Mouse (Mus musculus) forebrain, embryonic 14.5 days (tissue): Measurements from ENCODE around the gene Nabp1. TPM values are rescaled to one million over a fixed set of nuclear protein-coding genes. Genes with fewer than 3 reads are reported as not detected.

ENCODE experiments used
- ATAC-seq: fragments of 200-750 bp; cut with Nextera tagmentation; 2 replicates; pipeline ENCODE4 v1.8.0; 2017; ENCODE audit warnings: mild to moderate bottlenecking, moderate library complexity
- DNase-seq: peaks from one replicate; pipeline ENCODE4 v3.0.0-alpha.2; 2015; ENCODE audit warnings: low spot score
- H3K27ac ChIP-seq: fragments of 300-500 bp; sonication (generic); 2 replicates; pipeline ENCODE4 v1.5.1; 2014; ENCODE audit warnings: low read depth, mild to moderate bottlenecking, control low read depth, low read length, moderate library complexity
- H3K27me3 ChIP-seq: fragments of 300-500 bp; sonication (generic); replicated peaks from 2 replicates; pipeline ENCODE4 v1.6.1; 2014; ENCODE audit warnings: low read length, control low read depth, mixed read lengths; ENCODE audit not compliant: control insufficient read depth, insufficient read depth
- H3K36me3 ChIP-seq: fragments of 300-500 bp; sonication (generic); 2 replicates; pipeline ENCODE4 v1.6.1; 2014; ENCODE audit warnings: low read length, control low read depth; ENCODE audit not compliant: control insufficient read depth, insufficient read depth
- H3K4me1 ChIP-seq: fragments of 300-500 bp; sonication (generic); 2 replicates; pipeline ENCODE4 v1.6.1; 2014; ENCODE audit warnings: antibody characterized with exemption, low read length, control low read depth; ENCODE audit not compliant: control insufficient read depth, insufficient read depth
- H3K4me2 ChIP-seq: fragments of 300-500 bp; sonication (generic); 2 replicates; pipeline ENCODE4 v1.6.1; 2014; ENCODE audit warnings: mild to moderate bottlenecking, control low read depth, low read length
- H3K4me3 ChIP-seq: fragments of 300-500 bp; sonication (generic); 2 replicates; pipeline ENCODE4 v1.5.1; 2014; ENCODE audit warnings: low read depth, low read length, control low read depth
- H3K9ac ChIP-seq: fragments of 300-500 bp; sonication (generic); 2 replicates; pipeline ENCODE4 v1.6.1; 2014; ENCODE audit warnings: mild to moderate bottlenecking, low read length, control low read depth, moderate library complexity
- H3K9me3 ChIP-seq: fragments of 300-500 bp; sonication (generic); replicated peaks from 2 replicates; pipeline ENCODE4 v1.6.1; 2016; ENCODE audit warnings: low read length, control low read depth, mixed read lengths; ENCODE audit not compliant: control insufficient read depth
- WGBS: fragments of 180-500 bp; shearing (Covaris S2); extraction: QIAGEN DNeasy Blood & Tissue Kit; methylation state at CpG from one replicate; pipeline ENCODE4 v1.1.7; 2014; 5-methylcytosine and 5-hydroxymethylcytosine counted together
- polyA plus RNA-seq: library from polyadenylated mRNA; unstranded; fragments of >200 nt; fragmentation: Nextera tagmentation; extraction: Ambion mirVana; gene quantifications from 2 replicates; pipeline ENCODE4 v1.2.1, GENCODE M21; 2014

Nabp1 gene
- 7.9 and 8.7 TPM in 2 replicates for polyA plus RNA-seq

DNA sequence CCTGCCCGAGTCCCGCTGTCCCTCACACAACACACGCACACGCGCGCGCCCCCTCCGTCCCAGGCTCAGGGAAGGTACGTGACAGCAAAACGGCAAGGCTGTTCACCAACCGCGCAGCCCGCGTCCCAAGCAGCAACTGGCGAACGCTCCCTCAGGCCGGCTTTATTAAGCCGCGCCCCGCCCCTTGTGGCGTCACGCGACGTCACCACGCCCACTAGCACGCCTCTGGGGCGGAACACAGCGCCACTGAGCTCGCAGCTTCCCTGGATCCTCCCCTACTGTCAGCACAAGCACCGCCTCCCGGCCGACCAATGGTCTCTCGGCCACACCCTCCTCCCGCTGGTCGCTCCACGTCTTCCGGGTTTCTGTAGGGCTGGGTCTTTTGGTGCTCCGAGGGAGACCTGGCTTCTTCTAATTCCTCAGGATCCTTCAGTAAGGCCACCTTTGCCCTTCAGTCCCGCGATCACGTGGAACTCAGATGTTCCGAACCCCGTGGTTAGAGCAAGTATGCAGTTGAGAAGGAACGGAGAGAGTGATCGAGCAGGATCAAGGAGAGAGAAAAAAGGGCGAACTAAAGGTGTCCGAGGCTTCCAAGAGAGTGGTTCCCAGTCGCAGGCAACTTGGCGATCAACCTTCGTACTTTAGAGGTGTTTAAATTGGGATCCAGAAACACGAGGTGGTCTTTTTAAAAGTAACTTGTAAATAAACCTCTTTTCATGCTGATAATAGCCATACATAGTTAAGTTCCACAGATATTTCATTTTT lies at the start of gene Nabp1:
TSS of gene Nabp1 (minus strand) at position 164 of the 765 bp plus-strand sequence.
- no peaks in the 10 kb centered on the region for H3K27me3 ChIP-seq
- ATAC-seq (peak; percentile 100), DNase-seq (peak; percentile 99)
- H3K36me3 ChIP-seq = no peaks in the 10 kb centered on the region
- H3K9me3 ChIP-seq = no peaks in the 10 kb centered on the region
- peak within 1 kb of the TSS; percentile 58 for H3K4me3 ChIP-seq
- peaks cover 6% of the 10 kb centered on the region; the same call in 1 of the 2 replicates for H3K4me1 ChIP-seq
- peak within 1 kb of the TSS; percentile 79 for H3K9ac ChIP-seq
- H3K27ac ChIP-seq = peak within 1 kb of the TSS; percentile 60; the same call in 1 of the 2 replicates
- peak within 1 kb of the TSS; percentile 99 for H3K4me2 ChIP-seq
- WGBS = under 1% methylated on average over 51 of the region's 51 CpGs

DNA sequence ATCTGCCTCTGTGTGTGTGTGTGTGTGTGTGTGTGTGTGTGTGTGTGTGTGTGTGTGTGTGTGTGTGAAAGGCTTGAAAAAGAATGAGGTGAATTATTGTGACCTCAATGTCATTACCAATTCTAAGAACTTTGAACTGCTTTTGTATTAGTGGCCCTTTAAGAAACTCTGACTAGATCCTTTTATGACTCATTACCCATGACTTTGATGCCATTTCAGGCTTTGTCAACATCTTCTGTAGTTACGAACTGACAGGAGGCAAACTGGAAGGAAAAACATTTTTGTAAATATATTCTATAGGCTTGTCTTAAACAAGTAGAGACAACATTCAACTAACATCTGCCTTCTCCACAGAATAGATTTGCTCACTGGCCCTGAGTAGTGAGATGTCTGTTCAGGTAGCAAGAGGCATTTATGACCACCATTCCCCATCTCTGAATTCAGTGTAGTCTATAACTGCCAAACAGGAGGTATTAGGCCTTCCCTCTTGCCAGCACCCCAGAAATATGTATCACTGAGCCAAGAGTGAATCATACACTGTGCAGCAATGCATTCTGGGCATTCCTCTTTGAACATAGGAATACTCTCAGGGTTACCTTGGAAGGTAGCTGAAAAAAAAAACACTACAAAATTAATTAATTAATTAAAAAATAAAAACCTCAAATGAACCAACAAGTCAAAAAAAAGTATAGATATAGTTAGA lies 47.5 kb upstream of the Nabp1 start:
- DNase-seq = no peak
- no peak for ATAC-seq
- 0 out of 2 replicates have a peak, but pooled peaks cover 2% of the 10 kb centered on the region for H3K4me1 ChIP-seq
- H3K27ac ChIP-seq = no peak overlapping the region
- H3K27me3 ChIP-seq = no peaks in the 10 kb centered on the region
- H3K9ac ChIP-seq = no peak overlapping the region
- H3K36me3 ChIP-seq = no peaks in the 10 kb centered on the region
- H3K9me3 ChIP-seq = no peaks in the 10 kb centered on the region
- no peak overlapping the region for H3K4me3 ChIP-seq
- WGBS = 50% methylated on average over 1 of the region's 1 CpGs
- H3K4me2 ChIP-seq = no peak overlapping the region

DNA sequence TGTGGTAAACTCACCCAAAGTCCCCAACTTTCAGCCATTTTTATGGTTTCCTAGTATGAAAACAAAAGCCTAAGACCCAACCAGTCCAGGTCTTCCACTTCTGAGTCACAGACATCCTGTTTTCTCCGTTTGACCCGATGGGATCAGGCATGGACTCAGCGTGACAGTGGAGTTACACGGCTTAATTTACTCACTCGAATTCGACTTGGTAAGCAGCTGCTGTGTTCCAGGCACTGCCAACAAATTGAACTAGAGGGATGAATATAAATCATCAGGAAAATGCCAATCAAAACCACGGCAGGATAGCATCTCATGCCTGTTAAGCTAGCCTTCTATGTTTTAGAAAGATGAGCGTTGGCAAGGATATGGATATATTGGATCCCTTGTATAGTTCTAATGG lies 43.4 kb upstream of the Nabp1 start:
- no peak overlapping the region for H3K4me3 ChIP-seq
- H3K27ac ChIP-seq = no peak overlapping the region
- no peaks in the 10 kb centered on the region for H3K27me3 ChIP-seq
- H3K9ac ChIP-seq = no peak overlapping the region
- ATAC-seq (no peak), DNase-seq (no peak)
- H3K9me3 ChIP-seq = no peaks in the 10 kb centered on the region
- no peak overlapping the region for H3K4me2 ChIP-seq
- H3K4me1 ChIP-seq = no peaks in the 10 kb centered on the region
- WGBS = 89% methylated on average over 8 of the region's 8 CpGs
- H3K36me3 ChIP-seq = no peaks in the 10 kb centered on the region

DNA sequence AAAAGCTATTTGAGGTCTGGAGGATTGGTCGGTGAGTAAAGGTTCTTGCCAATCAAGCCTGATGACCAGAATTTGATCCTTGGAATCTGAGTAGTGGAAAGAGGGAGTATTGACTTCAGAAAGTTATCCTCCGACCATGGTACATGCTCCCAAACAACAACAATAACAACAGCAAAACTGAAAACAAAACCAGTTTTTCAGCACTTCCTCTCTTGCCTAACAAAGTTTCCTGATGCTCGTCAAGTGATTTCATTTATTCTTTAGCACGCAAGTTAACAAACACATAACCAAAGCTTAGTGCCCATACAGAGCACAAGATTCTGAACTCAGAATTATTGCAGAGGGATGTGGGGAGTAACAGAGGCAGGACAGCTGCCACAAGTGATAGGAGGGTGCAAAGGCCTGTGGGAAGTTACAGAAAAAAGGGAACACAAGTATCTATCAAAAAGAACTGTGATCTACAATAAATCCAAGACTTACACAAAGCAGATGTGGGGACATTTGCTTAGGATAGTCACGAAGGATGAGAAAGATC lies 42.1 kb upstream of the Nabp1 start:
- H3K9ac ChIP-seq = no peak overlapping the region
- no peak for DNase-seq
- H3K4me3 ChIP-seq = no peak overlapping the region
- no peaks in the 10 kb centered on the region for H3K9me3 ChIP-seq
- H3K27ac ChIP-seq = no peak overlapping the region
- H3K4me1 ChIP-seq = no peaks in the 10 kb centered on the region
- no peaks in the 10 kb centered on the region for H3K36me3 ChIP-seq
- no peak for ATAC-seq
- WGBS = 85% methylated on average over 5 of the region's 5 CpGs
- no peak overlapping the region for H3K4me2 ChIP-seq
- H3K27me3 ChIP-seq = no peaks in the 10 kb centered on the region

DNA sequence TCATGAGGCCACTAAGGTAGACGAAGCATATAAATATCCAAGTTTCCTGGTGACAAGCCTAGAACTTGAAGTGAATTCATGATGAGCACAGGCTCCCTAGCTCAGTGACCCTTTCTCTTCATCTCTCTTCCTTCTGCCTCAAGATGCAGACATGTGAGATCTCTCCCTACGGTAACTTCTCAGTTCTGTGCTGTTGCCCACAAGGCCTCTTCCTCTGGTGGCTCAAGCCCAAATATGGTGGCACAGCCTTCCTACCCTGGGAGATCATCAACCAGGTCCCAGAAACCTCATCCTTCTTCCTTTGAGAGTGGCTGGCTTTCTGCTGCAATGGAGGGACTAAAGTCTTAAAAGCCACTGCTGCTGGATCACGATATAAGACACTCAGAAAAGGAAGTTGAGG lies 40.9 kb upstream of the Nabp1 start:
- no peaks in the 10 kb centered on the region for H3K4me1 ChIP-seq
- ATAC-seq = no peak
- no peak overlapping the region for H3K9ac ChIP-seq
- 87% methylated on average over 3 of the region's 3 CpGs for WGBS
- no peak for DNase-seq
- no peaks in the 10 kb centered on the region for H3K9me3 ChIP-seq
- H3K4me3 ChIP-seq = no peak overlapping the region
- no peaks in the 10 kb centered on the region for H3K36me3 ChIP-seq
- H3K27me3 ChIP-seq = no peaks in the 10 kb centered on the region
- H3K4me2 ChIP-seq = no peak overlapping the region
- no peak overlapping the region for H3K27ac ChIP-seq

DNA sequence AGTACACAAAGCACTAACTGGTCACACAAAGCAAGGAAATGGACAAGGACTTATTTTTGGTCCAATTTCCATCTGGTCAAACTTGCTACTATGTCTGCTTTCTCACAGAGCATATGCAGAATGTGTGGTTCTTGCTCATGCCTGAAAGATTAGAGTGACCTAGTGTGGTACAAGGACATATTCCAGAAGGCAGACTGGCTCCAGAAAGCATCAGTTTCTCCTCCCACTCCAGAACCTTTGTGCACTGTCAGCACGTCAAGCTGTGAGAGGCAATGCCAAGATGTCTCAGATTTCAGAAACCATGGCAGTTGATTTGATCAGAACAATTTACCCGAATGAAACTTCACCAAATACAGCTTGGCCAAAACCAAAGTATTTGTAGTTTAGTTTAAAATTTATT lies 37.4 kb upstream of the Nabp1 start:
- H3K27ac ChIP-seq = no peak overlapping the region
- no peak for ATAC-seq
- no peaks in the 10 kb centered on the region for H3K27me3 ChIP-seq
- WGBS = 46% methylated on average over 2 of the region's 2 CpGs
- H3K9ac ChIP-seq = no peak overlapping the region
- H3K9me3 ChIP-seq = no peaks in the 10 kb centered on the region
- H3K4me3 ChIP-seq = no peak overlapping the region
- no peak for DNase-seq
- H3K36me3 ChIP-seq = no peaks in the 10 kb centered on the region
- no peak overlapping the region for H3K4me2 ChIP-seq
- H3K4me1 ChIP-seq = no peaks in the 10 kb centered on the region

DNA sequence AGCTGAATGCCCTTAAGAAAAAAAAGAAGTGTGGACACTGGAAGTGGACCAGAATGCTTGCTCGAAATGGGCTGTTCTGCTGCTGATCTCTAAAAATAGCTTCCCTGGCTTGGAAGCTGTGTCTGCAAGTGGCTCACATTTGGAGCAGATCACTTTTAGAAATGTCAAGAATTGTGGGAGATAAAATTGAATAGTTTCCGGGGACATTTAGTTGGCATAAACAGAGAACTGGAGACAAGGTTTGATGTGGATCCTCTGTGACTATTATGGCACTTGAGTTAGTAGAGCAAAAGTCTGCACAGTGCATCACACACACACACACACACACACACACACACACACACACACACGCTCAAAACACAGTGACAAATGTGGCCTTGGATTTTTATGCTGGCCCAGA lies 36.8 kb upstream of the Nabp1 start:
- Histone ChIP-seq H3K4me2 (no peak overlapping the region), H3K36me3 (no peaks in the 10 kb centered on the region), H3K4me1 (no peaks in the 10 kb centered on the region), H3K27me3 (no peaks in the 10 kb centered on the region), H3K9me3 (no peaks in the 10 kb centered on the region), H3K4me3 (no peak overlapping the region), H3K9ac (no peak overlapping the region), H3K27ac (no peak overlapping the region)
- ATAC-seq (no peak), DNase-seq (no peak)
- WGBS = 99% methylated on average over 3 of the region's 3 CpGs

DNA sequence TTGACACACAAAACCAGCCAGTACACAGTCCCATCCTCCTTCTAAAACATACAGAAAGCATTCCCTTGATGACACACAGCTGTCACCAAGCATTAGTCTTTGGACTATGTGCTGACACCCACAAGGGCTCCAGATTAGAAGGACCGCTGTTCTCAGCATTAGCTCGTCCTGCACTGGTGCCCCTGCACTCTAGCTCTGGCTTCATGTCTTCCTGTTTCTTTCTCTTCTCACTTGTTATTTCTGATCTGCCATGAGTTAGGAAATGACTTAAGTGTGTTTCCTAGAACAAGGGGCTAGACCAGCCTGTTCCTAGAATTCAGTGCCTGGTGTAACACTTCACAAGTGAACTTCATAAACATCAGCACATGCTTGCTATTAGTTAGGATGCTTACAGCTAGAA lies 36.2 kb upstream of the Nabp1 start:
- Histone ChIP-seq H3K9ac (no peak overlapping the region), H3K36me3 (no peaks in the 10 kb centered on the region), H3K4me3 (no peak overlapping the region), H3K9me3 (no peaks in the 10 kb centered on the region), H3K4me2 (no peak overlapping the region), H3K27ac (no peak overlapping the region), H3K4me1 (no peaks in the 10 kb centered on the region), H3K27me3 (no peaks in the 10 kb centered on the region)
- DNase-seq (no peak), ATAC-seq (no peak)
- 96% methylated on average over 2 of the region's 2 CpGs for WGBS
